Mouse (Mus musculus): ENCODE measurements around the gene Ccdc113. TPM values are rescaled to one million over a fixed set of nuclear protein-coding genes. Genes with fewer than 3 reads are reported as not detected.

Gene Ccdc113
- polyA plus RNA-seq, 2 experiments: 0.24 to 0.48 TPM

DNA sequence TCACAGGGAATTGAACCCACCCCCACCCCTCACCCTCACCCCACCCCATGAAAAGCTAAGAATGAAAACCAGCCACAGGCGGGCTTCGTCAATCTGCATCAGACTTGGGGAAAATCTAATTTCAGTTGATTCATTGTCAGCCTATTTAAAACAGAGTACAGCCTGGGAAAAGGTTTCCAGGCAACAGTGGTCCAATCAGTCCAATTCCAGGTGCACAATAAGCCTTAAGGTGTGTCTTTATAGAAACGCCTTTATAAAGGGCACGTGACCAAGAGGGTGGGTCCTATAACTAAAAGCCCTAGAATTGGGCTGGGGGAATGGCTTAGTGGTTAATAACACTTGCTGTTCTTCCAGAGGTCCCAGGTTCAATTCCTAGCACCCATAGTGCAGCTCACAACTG lies 1.7 kb upstream of the Ccdc113 start:
- WGBS: 63% methylated on average over 4 of the region's 4 CpGs
- no peak overlapping the region for H3K4me2 ChIP-seq (replicated peaks; ENCODE audit: low read depth, low read length, severe bottlenecking)
- no peaks in the 10 kb centered on the region for H3K36me3 ChIP-seq (ENCODE audit: control insufficient read depth, insufficient read depth, low read length)
- H3K4me1 ChIP-seq (ENCODE audit: control insufficient read depth, insufficient read depth, low read length): 0 out of 2 replicates have a peak, but pooled peaks cover 3% of the 10 kb centered on the region
- no peaks in the 10 kb centered on the region for H3K27me3 ChIP-seq (ENCODE audit: control insufficient read depth, insufficient read depth, low read length)
- no peak overlapping the region for H3K4me3 ChIP-seq (replicated peaks; ENCODE audit: low read length)
- no peak for ATAC-seq (ENCODE audit: low FRiP score, low read depth)
- H3K9ac ChIP-seq (ENCODE audit: low read depth, low read length, severe bottlenecking): no peak overlapping the region
- DNase-seq (ENCODE audit: low spot score): no peak
- H3K9me3 ChIP-seq (ENCODE audit: control insufficient read depth, low read length): no peaks in the 10 kb centered on the region
- no peak for TF ChIP-seq POLR2A (IDR thresholded peaks at IDR 0.05; ENCODE audit: borderline replicate concordance, extremely low read depth, insufficient read depth, insufficient read length)
- no peak overlapping the region for H3K27ac ChIP-seq (replicated peaks; ENCODE audit: low read depth, low read length)

GRCm38 (mm10) chr8:95539487-95539886 lies 5.6 kb downstream of the Ccdc113 start:
- no peak overlapping the region for H3K9ac ChIP-seq (ENCODE audit: low read depth, low read length, severe bottlenecking)
- no peaks in the 10 kb centered on the region for H3K36me3 ChIP-seq (ENCODE audit: control insufficient read depth, insufficient read depth, low read length)
- H3K4me3 ChIP-seq (replicated peaks; ENCODE audit: low read length): no peak overlapping the region
- no peak overlapping the region for H3K27ac ChIP-seq (replicated peaks; ENCODE audit: low read depth, low read length)
- no peaks in the 10 kb centered on the region for H3K27me3 ChIP-seq (ENCODE audit: control insufficient read depth, insufficient read depth, low read length)
- no peak for DNase-seq (ENCODE audit: low spot score)
- no peak for ATAC-seq (ENCODE audit: low FRiP score, low read depth)
- no peaks in the 10 kb centered on the region for H3K4me1 ChIP-seq (ENCODE audit: control insufficient read depth, insufficient read depth, low read length)
- 75% methylated on average over 5 of the region's 5 CpGs for WGBS
- no peak for TF ChIP-seq POLR2A (IDR thresholded peaks at IDR 0.05; ENCODE audit: borderline replicate concordance, extremely low read depth, insufficient read depth, insufficient read length)
- no peak overlapping the region for H3K4me2 ChIP-seq (replicated peaks; ENCODE audit: low read depth, low read length, severe bottlenecking)
- H3K9me3 ChIP-seq (ENCODE audit: control insufficient read depth, low read length): no peaks in the 10 kb centered on the region

GRCm38 (mm10) chr8:95542191-95542590 lies 8.3 kb downstream of the Ccdc113 start:
- TF ChIP-seq POLR2A (IDR thresholded peaks at IDR 0.05; ENCODE audit: borderline replicate concordance, extremely low read depth, insufficient read depth, insufficient read length): no peak
- no peaks in the 10 kb centered on the region for H3K27me3 ChIP-seq (ENCODE audit: control insufficient read depth, insufficient read depth, low read length)
- DNase-seq (ENCODE audit: low spot score) (no peak), ATAC-seq (ENCODE audit: low FRiP score, low read depth) (no peak)
- H3K4me1 ChIP-seq (ENCODE audit: control insufficient read depth, insufficient read depth, low read length): no peaks in the 10 kb centered on the region
- H3K27ac ChIP-seq (replicated peaks; ENCODE audit: low read depth, low read length): no peak overlapping the region
- no peaks in the 10 kb centered on the region for H3K9me3 ChIP-seq (ENCODE audit: control insufficient read depth, low read length)
- no peaks in the 10 kb centered on the region for H3K36me3 ChIP-seq (ENCODE audit: control insufficient read depth, insufficient read depth, low read length)
- WGBS: 85% methylated on average over 6 of the region's 6 CpGs
- H3K4me2 ChIP-seq (replicated peaks; ENCODE audit: low read depth, low read length, severe bottlenecking): no peak overlapping the region
- H3K4me3 ChIP-seq (replicated peaks; ENCODE audit: low read length): no peak overlapping the region
- H3K9ac ChIP-seq (ENCODE audit: low read depth, low read length, severe bottlenecking): no peak overlapping the region

DNA sequence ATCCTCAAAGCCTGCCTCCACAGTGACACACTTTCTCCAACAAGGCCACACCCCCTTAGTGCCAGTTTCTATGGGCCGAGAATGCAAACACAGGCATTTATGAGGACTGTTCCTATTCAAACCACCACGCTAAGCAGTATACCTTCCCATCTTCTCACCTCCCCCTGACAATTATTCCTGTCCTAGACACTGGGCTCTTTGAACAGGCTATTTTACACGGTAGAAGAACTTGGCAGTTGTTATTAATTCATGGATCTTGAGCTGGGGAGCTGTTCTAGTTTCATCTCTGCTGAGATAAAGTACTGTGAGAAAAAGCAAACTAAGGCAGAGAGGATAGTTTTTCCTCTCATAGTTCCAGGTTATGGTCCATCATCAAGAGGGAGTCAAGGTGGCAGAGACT lies 9.2 kb downstream of the Ccdc113 start:
- no peaks in the 10 kb centered on the region for H3K9me3 ChIP-seq (ENCODE audit: control insufficient read depth, low read length)
- 83% methylated on average over 3 of the region's 3 CpGs for WGBS
- H3K9ac ChIP-seq (ENCODE audit: low read depth, low read length, severe bottlenecking): no peak overlapping the region
- no peaks in the 10 kb centered on the region for H3K36me3 ChIP-seq (ENCODE audit: control insufficient read depth, insufficient read depth, low read length)
- H3K4me3 ChIP-seq (replicated peaks; ENCODE audit: low read length): no peak overlapping the region
- no peak overlapping the region for H3K4me2 ChIP-seq (replicated peaks; ENCODE audit: low read depth, low read length, severe bottlenecking)
- ATAC-seq (ENCODE audit: low FRiP score, low read depth): no peak
- DNase-seq (ENCODE audit: low spot score): no peak
- H3K27ac ChIP-seq (replicated peaks; ENCODE audit: low read depth, low read length): no peak overlapping the region
- H3K27me3 ChIP-seq (ENCODE audit: control insufficient read depth, insufficient read depth, low read length): no peaks in the 10 kb centered on the region
- TF ChIP-seq POLR2A (IDR thresholded peaks at IDR 0.05; ENCODE audit: borderline replicate concordance, extremely low read depth, insufficient read depth, insufficient read length): no peak
- no peaks in the 10 kb centered on the region for H3K4me1 ChIP-seq (ENCODE audit: control insufficient read depth, insufficient read depth, low read length)

- WGBS: 77% methylated on average over 17 of the region's 17 CpGs
- no peak for DNase-seq (ENCODE audit: low spot score)
- Histone ChIP-seq H3K9ac (ENCODE audit: low read depth, low read length, severe bottlenecking) (no peak overlapping the region), H3K4me2 (replicated peaks; ENCODE audit: low read depth, low read length, severe bottlenecking) (no peak overlapping the region), H3K4me1 (ENCODE audit: control insufficient read depth, insufficient read depth, low read length) (no peaks in the 10 kb centered on the region), H3K27ac (replicated peaks; ENCODE audit: low read depth, low read length) (no peak overlapping the region), H3K9me3 (ENCODE audit: control insufficient read depth, low read length) (no peaks in the 10 kb centered on the region), H3K27me3 (ENCODE audit: control insufficient read depth, insufficient read depth, low read length) (no peaks in the 10 kb centered on the region), H3K4me3 (replicated peaks; ENCODE audit: low read length) (no peak overlapping the region), H3K36me3 (ENCODE audit: control insufficient read depth, insufficient read depth, low read length) (no peaks in the 10 kb centered on the region)
- no peak for ATAC-seq (ENCODE audit: low FRiP score, low read depth)
- TF ChIP-seq POLR2A (IDR thresholded peaks at IDR 0.05; ENCODE audit: borderline replicate concordance, extremely low read depth, insufficient read depth, insufficient read length): no peak
Observed at GRCm38 (mm10) chr8:95545815-95546214, 11.9 kb downstream of the Ccdc113 start.

GRCm38 (mm10) chr8:95546986-95547385 lies 13.1 kb downstream of the Ccdc113 start:
- 67% methylated on average over 4 of the region's 4 CpGs for WGBS
- TF ChIP-seq POLR2A (IDR thresholded peaks at IDR 0.05; ENCODE audit: borderline replicate concordance, extremely low read depth, insufficient read depth, insufficient read length): no peak
- H3K9ac ChIP-seq (ENCODE audit: low read depth, low read length, severe bottlenecking): no peak overlapping the region
- no peaks in the 10 kb centered on the region for H3K9me3 ChIP-seq (ENCODE audit: control insufficient read depth, low read length)
- H3K4me3 ChIP-seq (replicated peaks; ENCODE audit: low read length): no peak overlapping the region
- H3K4me2 ChIP-seq (replicated peaks; ENCODE audit: low read depth, low read length, severe bottlenecking): no peak overlapping the region
- DNase-seq (ENCODE audit: low spot score) (no peak), ATAC-seq (ENCODE audit: low FRiP score, low read depth) (no peak)
- no peak overlapping the region for H3K27ac ChIP-seq (replicated peaks; ENCODE audit: low read depth, low read length)
- H3K27me3 ChIP-seq (ENCODE audit: control insufficient read depth, insufficient read depth, low read length): no peaks in the 10 kb centered on the region
- H3K36me3 ChIP-seq (ENCODE audit: control insufficient read depth, insufficient read depth, low read length): no peaks in the 10 kb centered on the region
- no peaks in the 10 kb centered on the region for H3K4me1 ChIP-seq (ENCODE audit: control insufficient read depth, insufficient read depth, low read length)

Measured in limb, embryonic 14.5 days (tissue).